Mouse (Mus musculus) megakaryocyte, embryonic 14.5 days (primary cell): Measurements from ENCODE around the gene Gm16867. TPM values are rescaled to one million over a fixed set of nuclear protein-coding genes. Genes with fewer than 3 reads are reported as not detected.
"Not testable (repeated sequence)": the region's sequence is repeated elsewhere in the genome, so short reads cannot be mapped to it uniquely, and the experiment has no call there.

ENCODE experiments used
- H3K27me3 ChIP-seq: replicated peaks from 2 replicates; pipeline ENCODE3; 2012; ENCODE audit warnings: inconsistent platforms
- H3K36me3 ChIP-seq: replicated peaks from 2 replicates; pipeline ENCODE3; 2012; ENCODE audit warnings: low read length, inconsistent platforms, mixed read lengths
- H3K4me1 ChIP-seq: 2 replicates; pipeline ENCODE4 v1.6.1; 2012; ENCODE audit warnings: inconsistent platforms
- H3K4me3 ChIP-seq: replicated peaks from 2 replicates; pipeline ENCODE3; 2012; ENCODE audit warnings: moderate library complexity, mild to moderate bottlenecking, inconsistent platforms
- H3K9me3 ChIP-seq: 2 replicates; pipeline ENCODE4 v1.6.1; 2012; ENCODE audit warnings: inconsistent platforms
- polyA plus RNA-seq: library from polyadenylated mRNA; stranded (reverse); fragments of >175 nt; gene quantifications from 2 replicates; pipeline ENCODE4 v1.2.3, GENCODE M21; 2012; ENCODE audit warnings: low replicate concordance; ENCODE audit not compliant: insufficient read depth

The Gm16867 gene
- polyA plus RNA-seq, result not detected in 2 replicates

- H3K27me3 ChIP-seq, H3K4me3 ChIP-seq, H3K9me3 ChIP-seq, H3K4me1 ChIP-seq, H3K36me3 ChIP-seq: not testable (repeated sequence)
Measured at GRCm38 (mm10) chr14:69503174-69503573, at the start of gene Gm16867. Gene Gm16867, minus strand, starts transcription at chr14:69503362.

- H3K27me3 ChIP-seq, H3K36me3 ChIP-seq, H3K4me1 ChIP-seq, H3K9me3 ChIP-seq, H3K4me3 ChIP-seq: not testable (repeated sequence)
Measured at GRCm38 (mm10) chr14:69547310-69547709, 44.1 kb upstream of the Gm16867 start.

GRCm38 (mm10) chr14:69545052-69545451, 41.9 kb upstream of the Gm16867 start:
- not testable (repeated sequence) for H3K4me1 ChIP-seq, H3K4me3 ChIP-seq, H3K36me3 ChIP-seq, H3K27me3 ChIP-seq, H3K9me3 ChIP-seq

GRCm38 (mm10) chr14:69544033-69544432, 40.9 kb upstream of the Gm16867 start:
- H3K9me3 ChIP-seq, H3K4me1 ChIP-seq, H3K27me3 ChIP-seq, H3K4me3 ChIP-seq, H3K36me3 ChIP-seq: not testable (repeated sequence)

GRCm38 (mm10) chr14:69542695-69543094, 39.5 kb upstream of the Gm16867 start:
- H3K4me3 ChIP-seq, H3K9me3 ChIP-seq: not testable (repeated sequence)

GRCm38 (mm10) chr14:69540113-69540512, 37.0 kb upstream of the Gm16867 start:
- not testable (repeated sequence) for H3K36me3 ChIP-seq, H3K4me3 ChIP-seq, H3K27me3 ChIP-seq, H3K4me1 ChIP-seq, H3K9me3 ChIP-seq

More at GRCm38 (mm10) chr14:69542695-69543094, 39.5 kb upstream of the Gm16867 start:
- not testable (repeated sequence) for H3K27me3 ChIP-seq, H3K36me3 ChIP-seq, H3K4me1 ChIP-seq

GRCm38 (mm10) chr14:69536539-69536938, 33.4 kb upstream of the Gm16867 start:
- H3K4me1 ChIP-seq, H3K9me3 ChIP-seq: not testable (repeated sequence)

GRCm38 (mm10) chr14:69526202-69526601, 23.0 kb upstream of the Gm16867 start:
- H3K27me3 ChIP-seq, H3K36me3 ChIP-seq, H3K4me1 ChIP-seq, H3K4me3 ChIP-seq, H3K9me3 ChIP-seq: not testable (repeated sequence)

More at GRCm38 (mm10) chr14:69536539-69536938, 33.4 kb upstream of the Gm16867 start:
- not testable (repeated sequence) for H3K27me3 ChIP-seq, H3K4me3 ChIP-seq, H3K36me3 ChIP-seq

- H3K27me3 ChIP-seq, H3K9me3 ChIP-seq, H3K36me3 ChIP-seq, H3K4me3 ChIP-seq, H3K4me1 ChIP-seq: not testable (repeated sequence)
Measured at GRCm38 (mm10) chr14:69523001-69523400, 19.8 kb upstream of the Gm16867 start.

- H3K4me3 ChIP-seq, H3K4me1 ChIP-seq, H3K9me3 ChIP-seq, H3K36me3 ChIP-seq, H3K27me3 ChIP-seq: not testable (repeated sequence)
Measured at GRCm38 (mm10) chr14:69520810-69521209, 17.6 kb upstream of the Gm16867 start.

- H3K4me1 ChIP-seq, H3K4me3 ChIP-seq, H3K36me3 ChIP-seq, H3K9me3 ChIP-seq, H3K27me3 ChIP-seq: not testable (repeated sequence)
Measured at GRCm38 (mm10) chr14:69512449-69512848, 9.3 kb upstream of the Gm16867 start, which contains the start of gene Gm27179. Gene Gm27179, minus strand, starts transcription at chr14:69512549.

GRCm38 (mm10) chr14:69507000-69507399, 3.8 kb upstream of the Gm16867 start:
- not testable (repeated sequence) for H3K4me1 ChIP-seq, H3K27me3 ChIP-seq, H3K9me3 ChIP-seq, H3K4me3 ChIP-seq, H3K36me3 ChIP-seq

GRCm38 (mm10) chr14:69502440-69503150, 567 bp downstream of the Gm16867 start:
- not testable (repeated sequence) for H3K4me3 ChIP-seq, H3K27me3 ChIP-seq, H3K9me3 ChIP-seq, H3K4me1 ChIP-seq, H3K36me3 ChIP-seq

- not testable (repeated sequence) for H3K27me3 ChIP-seq, H3K9me3 ChIP-seq, H3K36me3 ChIP-seq, H3K4me1 ChIP-seq, H3K4me3 ChIP-seq
Measured at GRCm38 (mm10) chr14:69496259-69496658, 6.9 kb downstream of the Gm16867 start.

- H3K9me3 ChIP-seq, H3K27me3 ChIP-seq, H3K4me1 ChIP-seq, H3K4me3 ChIP-seq, H3K36me3 ChIP-seq: not testable (repeated sequence)
Measured at GRCm38 (mm10) chr14:69494946-69495345, 8.2 kb downstream of the Gm16867 start.

- H3K27me3 ChIP-seq, H3K4me1 ChIP-seq, H3K4me3 ChIP-seq, H3K36me3 ChIP-seq, H3K9me3 ChIP-seq: not testable (repeated sequence)
Measured at GRCm38 (mm10) chr14:69494522-69494921, 8.6 kb downstream of the Gm16867 start.

GRCm38 (mm10) chr14:69488001-69488400, 15.2 kb downstream of the Gm16867 start:
- not testable (repeated sequence) for H3K9me3 ChIP-seq, H3K27me3 ChIP-seq, H3K4me1 ChIP-seq, H3K4me3 ChIP-seq, H3K36me3 ChIP-seq
